Mouse (Mus musculus) forebrain, postnatal 0 days (tissue): Measurements from ENCODE around the gene Gm21830. TPM values are rescaled to one million over a fixed set of nuclear protein-coding genes. Genes with fewer than 3 reads are reported as not detected.
A peak's percentile ranks its signal among the peaks of the same experiment; 100 is the strongest.
"Not testable (repeated sequence)": the region's sequence is repeated elsewhere in the genome, so short reads cannot be mapped to it uniquely, and the experiment has no call there.

Source experiments
- ATAC-seq: fragments of 200-750 bp; cut with Nextera tagmentation; 2 replicates; pipeline ENCODE4 v1.8.0; 2017; ENCODE audit warnings: mild to moderate bottlenecking, moderate library complexity
- DNase-seq: peaks from one replicate; pipeline ENCODE4 v3.0.0-alpha.2; 2015
- H3K27ac ChIP-seq: fragments of 300-500 bp; sonication (generic); 2 replicates; pipeline ENCODE4 v1.5.1; 2014; ENCODE audit warnings: low read depth, mild to moderate bottlenecking, antibody characterized with exemption, low read length, moderate library complexity, mixed read lengths
- H3K27me3 ChIP-seq: fragments of 300-500 bp; sonication (generic); 2 replicates; pipeline ENCODE4 v1.6.1; 2014; ENCODE audit warnings: mild to moderate bottlenecking, low read length, mixed read lengths; ENCODE audit not compliant: insufficient read depth
- H3K36me3 ChIP-seq: fragments of 300-500 bp; sonication (generic); 2 replicates; pipeline ENCODE4 v1.6.1; 2014; ENCODE audit warnings: mild to moderate bottlenecking, moderate library complexity; ENCODE audit not compliant: insufficient read depth
- H3K4me1 ChIP-seq: fragments of 300-500 bp; sonication (generic); 2 replicates; pipeline ENCODE4 v1.6.1; 2014; ENCODE audit warnings: antibody characterized with exemption; ENCODE audit not compliant: insufficient read depth
- H3K4me2 ChIP-seq: fragments of 300-500 bp; sonication (generic); 2 replicates; pipeline ENCODE4 v1.6.1; 2014; ENCODE audit warnings: low read depth, mild to moderate bottlenecking, moderate library complexity
- H3K4me3 ChIP-seq: fragments of 300-500 bp; sonication (generic); 2 replicates; pipeline ENCODE4 v1.5.1; 2014; ENCODE audit warnings: low read depth, low read length, mixed read lengths
- H3K9ac ChIP-seq: fragments of 300-500 bp; sonication (generic); 2 replicates; pipeline ENCODE4 v1.6.1; 2014; ENCODE audit warnings: mild to moderate bottlenecking
- H3K9me3 ChIP-seq: fragments of 300-500 bp; sonication (generic); 2 replicates; pipeline ENCODE4 v1.6.1; 2016; ENCODE audit warnings: low read length
- CTCF ChIP-seq: sonication (generic); IDR thresholded peaks from 2 replicates; pipeline ENCODE4 v1.5.1; 2016; ENCODE audit warnings: antibody characterized with exemption, control low read depth, low read depth
- WGBS: fragments of 180-500 bp; shearing (Covaris S2); extraction: QIAGEN DNeasy Blood & Tissue Kit; methylation state at CpG from one replicate; pipeline ENCODE4 v1.1.7; 2014; 5-methylcytosine and 5-hydroxymethylcytosine counted together
- polyA plus RNA-seq: library from polyadenylated mRNA; unstranded; fragments of >200 nt; fragmentation: Nextera tagmentation; extraction: Ambion mirVana; gene quantifications from 2 replicates; pipeline ENCODE4 v1.2.1, GENCODE M21; 2015
- total RNA-seq: library from RNA; depleted of rRNA; stranded (reverse); fragments of >200 nt; gene quantifications from 2 replicates; pipeline ENCODE4 v1.2.3, GENCODE M21; 2014; rRNA removed

Gene Gm21830
- total and polyA plus RNA-seq, 2 experiments from 2014 or later: not detected

DNA sequence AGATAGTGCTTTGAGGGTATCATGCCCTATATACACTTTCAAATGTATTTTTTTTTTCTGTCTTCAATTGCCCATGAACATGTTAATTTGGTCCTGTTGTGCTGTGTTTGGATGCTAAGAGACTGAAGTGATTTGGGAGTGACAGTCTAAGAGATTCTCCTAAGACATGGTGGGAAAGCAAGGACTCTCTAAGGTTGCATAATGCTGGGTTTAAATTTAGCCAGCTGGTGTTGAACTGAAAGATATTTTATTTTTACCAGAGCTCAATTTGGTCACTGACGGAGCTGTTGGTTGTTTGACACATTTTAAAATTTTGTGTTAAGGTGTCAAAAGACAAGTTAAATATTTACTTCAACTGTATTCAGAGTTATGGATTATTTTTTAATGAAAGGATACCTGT, 33.2 kb downstream of the Gm21830 start:
- no peaks in the 10 kb centered on the region for H3K9me3 ChIP-seq
- WGBS: 82% methylated on average over 1 of the region's 1 CpGs
- H3K36me3 ChIP-seq: no peaks in the 10 kb centered on the region
- DNase-seq: no peak
- H3K9ac ChIP-seq: no peak overlapping the region
- H3K4me1 ChIP-seq: no peaks in the 10 kb centered on the region
- no peak for ATAC-seq
- TF ChIP-seq CTCF: no peak
- H3K4me2 ChIP-seq: no peak overlapping the region
- H3K27me3 ChIP-seq: no peaks in the 10 kb centered on the region
- no peak overlapping the region for H3K27ac ChIP-seq
- H3K4me3 ChIP-seq: no peak overlapping the region

DNA sequence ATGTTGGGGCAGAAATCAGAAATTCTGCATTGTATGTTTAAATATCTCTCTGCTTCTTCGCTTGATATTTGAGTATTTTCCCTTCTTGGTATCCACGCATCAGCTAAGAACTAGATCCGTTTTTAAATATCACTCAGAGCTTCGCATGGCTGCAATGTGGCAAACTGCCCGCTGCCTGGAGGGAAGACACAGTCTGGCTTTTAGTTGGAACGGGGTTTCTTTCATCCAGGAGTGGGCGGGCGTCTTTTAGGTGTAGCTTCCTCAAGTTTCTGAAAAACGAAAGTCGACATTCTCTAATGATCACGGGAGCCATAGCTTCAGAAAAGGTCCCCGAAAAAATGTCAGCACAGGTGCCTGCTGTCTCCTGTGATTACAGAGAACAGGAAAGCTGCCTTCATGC, 33.7 kb downstream of the Gm21830 start:
- no peaks in the 10 kb centered on the region for H3K27me3 ChIP-seq
- no peaks in the 10 kb centered on the region for H3K4me1 ChIP-seq
- H3K27ac ChIP-seq: no peak overlapping the region
- no peaks in the 10 kb centered on the region for H3K9me3 ChIP-seq
- no peak overlapping the region for H3K9ac ChIP-seq
- 66% methylated on average over 12 of the region's 12 CpGs for WGBS
- H3K4me3 ChIP-seq: no peak overlapping the region
- TF ChIP-seq CTCF: no peak
- no peaks in the 10 kb centered on the region for H3K36me3 ChIP-seq
- DNase-seq (no peak), ATAC-seq (no peak)
- H3K4me2 ChIP-seq: no peak overlapping the region

DNA sequence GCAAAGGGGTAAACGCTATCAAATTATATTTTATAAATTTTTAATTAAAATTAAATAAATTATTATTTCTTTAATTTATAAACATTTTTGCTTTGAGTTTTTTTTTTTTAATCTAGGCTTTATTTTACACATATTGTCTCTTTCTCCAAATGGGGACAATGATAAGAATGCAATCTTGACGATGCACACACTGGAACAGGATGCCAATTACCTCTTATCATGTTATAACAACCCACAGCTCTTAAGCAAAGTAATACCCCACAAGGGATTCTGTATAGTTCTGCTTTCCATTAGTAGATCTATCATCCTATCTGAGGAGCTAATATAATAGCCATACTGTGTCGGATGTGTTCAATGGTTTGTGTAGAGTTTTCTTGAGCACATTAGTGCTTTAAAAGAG, 47.3 kb downstream of the Gm21830 start:
- H3K4me1 ChIP-seq: no peaks in the 10 kb centered on the region
- 82% methylated on average over 3 of the region's 3 CpGs for WGBS
- H3K27ac ChIP-seq: no peak overlapping the region
- no peak for DNase-seq
- no peaks in the 10 kb centered on the region for H3K27me3 ChIP-seq
- no peak overlapping the region for H3K9ac ChIP-seq
- H3K4me2 ChIP-seq: no peak overlapping the region
- no peak overlapping the region for H3K4me3 ChIP-seq
- H3K9me3 ChIP-seq: no peaks in the 10 kb centered on the region
- no peak for TF ChIP-seq CTCF
- no peak for ATAC-seq
- no peaks in the 10 kb centered on the region for H3K36me3 ChIP-seq

DNA sequence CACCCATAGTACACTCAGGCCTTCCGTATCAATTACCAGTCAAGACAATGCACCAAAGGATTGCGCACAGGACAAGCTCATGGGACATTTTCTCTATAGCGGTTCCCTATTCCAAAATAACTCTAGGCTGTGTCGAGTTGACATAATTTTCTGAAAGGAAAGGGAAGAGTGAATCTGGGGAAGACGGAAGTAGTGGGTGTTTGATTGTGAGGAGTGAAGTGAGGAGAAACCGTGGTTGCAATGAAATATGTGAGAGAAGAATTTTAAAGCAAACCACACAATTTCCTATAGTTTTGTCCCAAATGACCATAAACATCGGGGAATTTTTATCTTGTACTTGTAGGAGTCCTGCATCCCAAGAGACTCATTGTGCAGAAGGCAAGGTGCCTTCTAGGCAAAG, 53.5 kb downstream of the Gm21830 start:
- WGBS: 92% methylated on average over 7 of the region's 7 CpGs
- TF ChIP-seq CTCF: no peak
- Histone ChIP-seq H3K27me3 (no peaks in the 10 kb centered on the region), H3K9ac (no peak overlapping the region), H3K9me3 (no peaks in the 10 kb centered on the region), H3K4me2 (no peak overlapping the region), H3K36me3 (no peaks in the 10 kb centered on the region), H3K4me1 (no peaks in the 10 kb centered on the region), H3K27ac (no peak overlapping the region), H3K4me3 (no peak overlapping the region)
- DNase-seq (no peak), ATAC-seq (no peak)

DNA sequence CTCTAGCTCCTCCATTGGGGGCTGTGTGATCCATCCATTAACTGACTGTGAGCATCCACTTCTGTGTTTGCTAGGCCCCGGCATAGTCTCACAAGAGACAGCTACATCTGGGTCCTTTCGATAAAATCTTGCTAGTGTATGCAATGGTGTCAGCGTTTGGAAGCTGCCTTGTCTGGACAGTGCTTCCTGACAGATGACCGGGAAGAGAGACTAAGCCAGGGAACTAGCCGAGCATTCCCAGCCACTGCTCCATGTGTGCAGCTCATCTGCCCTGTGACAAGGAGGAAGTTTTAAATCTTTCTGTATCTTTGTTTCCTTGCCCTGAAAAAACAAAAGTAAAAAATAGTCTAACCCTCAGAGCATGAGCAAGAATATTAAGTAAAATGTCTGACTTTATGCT, 56.5 kb downstream of the Gm21830 start:
- not testable (repeated sequence) for H3K9ac ChIP-seq, H3K27me3 ChIP-seq, H3K4me3 ChIP-seq, H3K9me3 ChIP-seq, ATAC-seq, H3K4me2 ChIP-seq, H3K36me3 ChIP-seq, DNase-seq, H3K27ac ChIP-seq, H3K4me1 ChIP-seq
- WGBS: 93% methylated on average over 5 of the region's 5 CpGs

DNA sequence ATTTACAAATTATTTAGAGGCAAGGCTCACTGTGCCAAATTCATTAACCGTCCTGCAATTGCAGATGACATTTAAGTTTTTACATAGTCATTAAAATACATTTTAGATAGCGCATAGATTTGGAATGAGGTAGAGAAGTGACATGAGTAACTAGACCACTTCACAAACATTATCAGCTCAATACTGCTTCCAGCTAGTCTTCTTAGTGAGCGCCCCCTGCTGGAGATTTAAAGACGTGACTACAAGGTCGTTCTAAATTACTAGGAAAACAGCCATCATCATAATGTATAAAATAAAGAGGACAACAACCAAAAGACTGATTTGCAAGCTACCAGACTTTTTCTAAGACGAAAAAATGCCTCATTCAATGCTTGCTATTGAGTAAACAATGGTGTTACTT, 64.2 kb downstream of the Gm21830 start:
- peak; percentile 65 for TF ChIP-seq CTCF
- H3K9me3 ChIP-seq: no peaks in the 10 kb centered on the region
- H3K4me3 ChIP-seq: no peak overlapping the region
- no peaks in the 10 kb centered on the region for H3K27me3 ChIP-seq
- DNase-seq (peak; percentile 68), ATAC-seq (no peak)
- no peak overlapping the region for H3K27ac ChIP-seq
- H3K4me2 ChIP-seq: no peak overlapping the region
- peaks cover 3% of the 10 kb centered on the region; the same call in 1 of the 2 replicates for H3K4me1 ChIP-seq
- H3K36me3 ChIP-seq: no peaks in the 10 kb centered on the region
- 18% methylated on average over 6 of the region's 6 CpGs for WGBS
- no peak overlapping the region for H3K9ac ChIP-seq

DNA sequence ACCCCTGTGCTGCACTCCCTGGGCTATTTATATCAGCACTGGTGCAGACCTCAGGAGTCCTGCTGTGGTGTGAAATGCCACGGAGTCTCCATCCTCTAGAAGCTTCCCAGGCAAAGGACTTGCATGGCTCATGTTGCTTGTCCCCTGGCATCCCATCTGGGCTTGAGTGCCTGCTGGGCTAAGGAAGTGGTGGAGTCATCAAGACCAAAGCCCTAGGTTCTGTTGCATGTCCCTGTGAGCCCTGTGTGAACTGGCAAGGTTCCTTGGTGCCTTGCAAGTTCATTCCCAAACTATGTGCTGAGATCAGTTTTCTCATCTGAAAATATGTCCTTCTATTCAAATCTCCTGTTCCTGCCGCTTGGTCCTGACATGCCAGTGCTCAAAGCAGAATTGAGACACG, 67.5 kb downstream of the Gm21830 start:
- 77% methylated on average over 3 of the region's 3 CpGs for WGBS
- Histone ChIP-seq H3K9me3 (no peaks in the 10 kb centered on the region), H3K9ac (no peak overlapping the region), H3K27me3 (no peaks in the 10 kb centered on the region), H3K4me2 (no peak overlapping the region), H3K36me3 (no peaks in the 10 kb centered on the region), H3K4me1 (peaks cover 3% of the 10 kb centered on the region; the same call in 1 of the 2 replicates), H3K27ac (no peak overlapping the region), H3K4me3 (no peak overlapping the region)
- ATAC-seq: no peak
- no peak for DNase-seq
- TF ChIP-seq CTCF: no peak

Other genes with a start within 250 kb of the Gm21830 start
- gene Gm26727, start 19.5 kb downstream of the Gm21830 start, total RNA-seq: not detected in 2 replicates
- not detected in 2 replicates for gene Gm26727, start 19.5 kb downstream of the Gm21830 start, polyA plus RNA-seq
- gene Xirp2, start 32.3 kb downstream of the Gm21830 start, total RNA-seq: 0.08 TPM in 1 of 2 replicates, not detected in the other
- not detected in 2 replicates for gene Xirp2, start 32.3 kb downstream of the Gm21830 start, polyA plus RNA-seq
- 12.8 and 16.4 TPM in 2 replicates for gene B3galt1, start 152.1 kb downstream of the Gm21830 start, total RNA-seq
- gene B3galt1, start 152.1 kb downstream of the Gm21830 start, polyA plus RNA-seq: 40.2 and 55.2 TPM in 2 replicates